Mouse (Mus musculus): Measurements from ENCODE around the gene Nxt1.

The Nxt1 gene

GRCm38 (mm10) chr2:148719271-148719995 lies 47.0 kb downstream of the Nxt1 start:
- DNase-seq (ENCODE audit: low read depth, low spot score) = peak; percentile 7
- Histone ChIP-seq H3K36me3 (ENCODE audit: control insufficient read depth, insufficient read depth, low read length, poor library complexity, severe bottlenecking) (no peaks in the 10 kb centered on the region), H3K27me3 (ENCODE audit: control insufficient read depth, insufficient read depth, low read length, poor library complexity, severe bottlenecking) (no peaks in the 10 kb centered on the region)
